Mouse (Mus musculus): Measurements from ENCODE around the gene Prpf3.

DNA sequence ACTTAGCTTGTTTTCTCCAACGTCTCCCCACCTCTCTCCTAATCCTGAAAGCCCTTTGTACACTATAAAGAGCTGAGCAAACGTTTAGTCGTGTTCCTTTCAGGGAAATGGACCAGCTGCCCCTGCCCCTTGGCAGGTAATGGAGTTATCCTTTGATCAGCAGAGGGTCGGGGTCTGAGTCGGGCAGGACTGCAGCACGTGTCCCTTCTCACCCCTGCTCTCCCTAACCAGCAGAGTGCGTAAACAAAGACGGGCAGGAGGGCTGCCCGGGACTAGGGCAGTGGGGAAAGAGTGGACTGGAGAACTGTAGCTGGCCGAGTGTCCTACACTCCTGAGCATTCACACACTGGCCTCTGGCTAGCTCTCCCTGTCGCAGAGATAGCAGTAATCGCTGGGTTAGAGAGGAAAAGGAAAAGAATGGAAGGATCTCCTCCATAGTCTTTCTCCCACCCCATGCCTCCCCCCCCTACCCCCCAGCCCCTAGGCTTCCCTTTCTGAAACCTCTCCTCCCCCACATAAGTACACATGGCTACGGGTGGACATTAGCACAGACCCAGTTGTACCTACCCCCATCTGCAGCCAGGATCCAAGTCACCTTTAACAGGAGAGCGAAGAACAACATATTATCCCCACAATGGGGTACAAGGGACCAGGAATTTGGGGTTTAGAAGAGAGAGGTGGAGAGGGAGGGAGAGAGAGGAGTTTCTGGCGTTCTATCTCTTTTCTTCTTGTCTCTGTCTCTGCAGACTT lies 48.2 kb upstream of the Prpf3 start:
- TF ChIP-seq CTCF (IDR thresholded peaks at IDR 0.05; ENCODE audit: low read depth, low read length) (no peak), POLR2A (IDR thresholded peaks at IDR 0.05; ENCODE audit: insufficient read depth, low read length) (no peak)

All from ES-Bruce4 (cell line).